Mouse (Mus musculus): ENCODE results near the gene Obp2a. TPM values are rescaled to one million over a fixed set of nuclear protein-coding genes. Genes with fewer than 3 reads are reported as not detected.
"Not testable (repeated sequence)": the region's sequence is repeated elsewhere in the genome, so short reads cannot be mapped to it uniquely, and the experiment has no call there.

Obp2a gene
- not detected for polyA plus RNA-seq (2017; shearing (Covaris generic))

DNA sequence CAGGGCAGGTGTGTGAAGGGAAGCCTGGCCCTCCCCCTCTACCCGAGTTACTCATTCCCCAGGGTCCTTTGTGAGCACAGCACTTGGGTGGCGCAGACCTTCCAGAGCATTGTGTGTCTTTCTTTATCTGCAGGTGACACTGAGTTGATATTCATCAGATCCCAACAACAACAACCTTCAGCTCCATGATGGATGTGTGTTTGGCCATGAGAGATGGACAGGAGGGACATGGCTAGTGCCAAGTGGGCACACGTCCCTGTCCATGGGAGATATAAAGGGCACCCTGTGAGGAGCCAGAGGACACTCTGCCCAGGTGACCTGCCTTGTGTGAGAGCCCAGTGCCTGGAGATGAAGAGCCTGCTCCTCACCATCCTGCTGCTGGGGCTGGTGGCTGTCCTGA is at the start of gene Obp2a:
Obp2a (plus strand) TSS at position 301 of the 400 bp plus-strand sequence.
- ATAC-seq: not testable (repeated sequence)

- ATAC-seq: no peak
Observed at GRCm38 (mm10) chr2:25652902-25653301, 46.9 kb upstream of the Obp2a start, which contains the start of gene Lcn8. Gene Lcn8, plus strand, starts transcription at chr2:25653120.

- ATAC-seq: no peak
Observed at GRCm38 (mm10) chr2:25654502-25654901, 45.3 kb upstream of the Obp2a start.

DNA sequence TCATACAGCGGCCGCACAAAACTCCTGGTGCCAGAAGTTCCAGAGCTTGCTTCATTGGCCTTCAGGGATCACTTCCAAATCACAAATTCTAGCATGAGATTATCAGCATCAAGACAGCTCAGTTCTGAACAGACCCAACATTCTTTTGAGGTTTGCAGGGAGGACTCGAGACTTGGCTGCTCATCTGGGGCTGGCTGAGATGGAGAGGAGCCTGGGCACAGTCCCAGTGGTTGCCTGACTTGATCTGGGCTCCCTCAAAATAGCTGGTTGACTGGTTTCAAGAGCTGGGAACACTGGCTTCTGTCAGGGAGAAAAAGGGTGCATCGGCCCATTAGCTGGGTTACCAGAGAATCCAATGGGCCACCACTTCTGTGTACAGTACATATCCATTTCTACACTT is 43.2 kb upstream of the Obp2a start:
- ATAC-seq: no peak

DNA sequence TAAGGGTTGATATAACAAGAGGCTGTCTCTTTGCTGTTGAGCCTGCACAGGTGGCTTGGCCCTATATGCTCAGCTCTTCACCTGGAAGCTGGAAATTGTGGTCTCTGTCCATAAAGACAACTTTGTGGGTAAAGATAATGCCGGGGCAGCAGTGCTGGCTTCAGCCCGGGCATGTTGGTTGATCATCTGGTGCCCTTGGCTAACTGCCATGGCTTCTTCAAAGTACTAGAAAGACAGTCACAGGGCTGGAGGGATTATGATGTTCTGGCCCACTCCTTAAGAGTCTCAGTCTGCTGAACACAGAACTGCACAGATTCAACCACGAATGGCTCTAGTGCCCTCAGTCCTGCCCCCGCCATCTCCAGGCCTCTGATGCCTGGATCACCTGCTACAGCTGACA is 42.6 kb upstream of the Obp2a start:
- no peak for ATAC-seq

DNA sequence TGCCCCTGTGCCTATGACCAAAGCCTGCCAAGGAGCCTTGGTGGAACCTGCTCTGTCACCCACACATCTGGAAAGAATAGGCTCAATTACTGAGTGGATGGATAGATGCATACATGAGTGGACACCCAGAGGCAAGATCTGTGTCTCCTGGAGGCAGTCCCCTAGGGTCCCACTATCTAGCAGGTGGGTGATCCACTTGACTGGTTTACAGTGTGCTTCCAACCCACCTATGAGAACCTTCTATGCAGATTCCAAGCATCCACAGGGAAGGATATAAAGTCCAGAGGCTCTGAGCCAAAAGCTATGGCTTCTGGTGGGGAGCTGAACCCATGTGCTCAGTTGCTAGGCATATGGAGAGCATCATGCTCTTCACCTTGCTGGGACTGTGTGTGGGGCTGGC is 42.2 kb upstream of the Obp2a start, which contains the start of gene Lcn5:
Lcn5 (plus strand) TSS at position 301 of the 400 bp plus-strand sequence.
- no peak for ATAC-seq

GRCm38 (mm10) chr2:25660279-25660678 is 39.6 kb upstream of the Obp2a start:
- no peak for ATAC-seq

GRCm38 (mm10) chr2:25661245-25661970 is 38.4 kb upstream of the Obp2a start:
- ATAC-seq: no peak

DNA sequence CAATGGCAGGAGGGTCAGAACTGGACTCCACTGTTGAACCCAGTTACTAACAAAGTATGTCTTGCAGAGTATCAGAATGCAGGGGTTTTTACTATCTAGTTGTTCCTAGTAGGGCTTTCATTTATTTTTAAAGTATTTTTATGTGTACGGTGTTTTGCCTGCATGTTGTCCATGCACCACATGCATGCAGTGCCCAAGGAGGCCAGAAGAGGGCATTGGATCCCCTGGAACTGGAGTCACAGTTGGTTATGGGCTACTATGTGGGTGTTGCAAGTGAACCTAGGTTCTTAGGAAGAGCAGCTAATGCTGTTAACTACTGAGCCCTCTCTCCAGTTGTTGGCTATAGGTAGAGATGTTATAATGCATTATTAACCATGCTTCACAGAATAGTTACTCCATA is 36.3 kb upstream of the Obp2a start:
- ATAC-seq: peak; percentile 60

- no peak for ATAC-seq
Observed at GRCm38 (mm10) chr2:25664125-25664524, 35.7 kb upstream of the Obp2a start.

DNA sequence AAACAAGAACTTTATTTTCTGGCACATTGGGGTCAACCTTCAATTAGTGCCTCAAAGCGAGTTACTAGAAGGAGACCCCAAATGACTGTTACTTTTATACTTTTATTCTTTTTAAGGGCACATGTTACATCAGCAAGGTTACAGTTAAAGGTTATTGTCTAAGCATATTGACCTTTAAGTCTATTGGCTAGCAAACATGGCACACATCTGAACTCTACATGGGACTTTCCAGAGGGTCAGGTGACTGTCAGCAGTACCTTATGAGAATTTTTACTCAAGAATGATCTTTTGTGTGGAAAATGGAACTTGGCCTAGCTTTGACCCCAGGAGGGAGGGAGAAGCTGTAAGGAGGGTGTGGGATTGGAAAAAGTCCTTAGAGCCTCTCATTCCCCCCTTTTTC is 33.3 kb upstream of the Obp2a start:
- ATAC-seq: peak; percentile 93

GRCm38 (mm10) chr2:25676486-25676885 is 23.4 kb upstream of the Obp2a start, which contains the start of gene Lcn6:
Gene Lcn6, plus strand, starts transcription at chr2:25676786.
- ATAC-seq: no peak

DNA sequence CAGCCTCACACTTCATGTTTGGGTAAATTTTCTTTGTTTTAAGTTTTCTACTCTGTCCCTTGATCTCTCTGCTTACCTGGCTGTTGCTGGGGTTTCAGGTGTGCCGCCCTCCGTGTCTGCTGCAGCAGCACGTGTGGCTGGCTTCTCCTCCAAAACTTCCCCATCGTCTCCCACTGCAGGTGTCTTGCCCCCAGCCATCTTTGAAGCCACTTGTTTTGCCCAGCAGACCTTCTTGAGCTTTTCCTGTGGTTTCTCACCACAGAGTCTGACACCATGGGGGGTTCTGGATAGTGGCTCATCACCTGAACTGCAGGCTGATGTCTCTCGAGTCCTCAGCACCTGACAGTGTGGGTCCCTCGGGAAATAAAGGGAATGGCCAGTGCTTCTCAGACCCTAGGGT is 20.3 kb upstream of the Obp2a start:
- ATAC-seq: no peak

DNA sequence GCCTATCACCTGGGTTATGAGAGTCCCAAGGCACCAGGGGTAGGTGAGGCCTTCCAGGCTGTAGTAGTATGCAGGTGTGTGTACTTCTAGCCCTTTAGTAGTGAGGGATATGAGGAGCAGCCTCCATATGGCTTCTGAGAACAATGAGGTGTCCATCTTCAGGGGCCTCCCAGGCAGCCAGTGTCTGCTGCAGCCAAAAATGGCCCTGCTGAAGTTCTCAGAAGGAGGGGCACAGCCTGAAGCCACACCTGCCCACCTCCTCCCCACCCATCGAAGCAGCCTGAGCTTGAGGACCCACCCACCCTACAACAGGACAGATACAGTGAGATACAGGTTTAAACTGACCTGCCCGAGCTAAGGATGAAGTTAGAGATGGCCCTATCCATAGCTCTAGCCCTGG is 17.4 kb upstream of the Obp2a start, which contains the start of gene Lcn10:
Lcn10 (plus strand) TSS at position 301 of the 400 bp plus-strand sequence.
- no peak for ATAC-seq

DNA sequence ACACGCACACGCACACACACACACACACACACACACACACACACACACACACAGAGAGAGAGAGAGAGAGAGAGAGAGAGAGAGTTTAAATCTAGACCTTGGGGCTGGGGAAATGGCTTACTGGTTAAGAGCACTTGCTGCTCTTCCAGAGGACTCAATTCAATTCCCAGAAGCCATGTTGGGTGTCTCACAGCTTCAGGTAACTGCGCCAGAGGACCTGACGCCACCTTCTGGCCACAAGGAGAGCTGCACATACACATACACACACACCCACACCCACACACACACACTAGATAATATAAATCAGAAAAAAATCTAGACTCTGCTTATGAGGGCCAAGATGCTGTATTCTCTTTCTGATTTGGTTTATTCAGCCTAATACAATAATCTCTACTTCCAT is 12.9 kb upstream of the Obp2a start:
- ATAC-seq: no peak

DNA sequence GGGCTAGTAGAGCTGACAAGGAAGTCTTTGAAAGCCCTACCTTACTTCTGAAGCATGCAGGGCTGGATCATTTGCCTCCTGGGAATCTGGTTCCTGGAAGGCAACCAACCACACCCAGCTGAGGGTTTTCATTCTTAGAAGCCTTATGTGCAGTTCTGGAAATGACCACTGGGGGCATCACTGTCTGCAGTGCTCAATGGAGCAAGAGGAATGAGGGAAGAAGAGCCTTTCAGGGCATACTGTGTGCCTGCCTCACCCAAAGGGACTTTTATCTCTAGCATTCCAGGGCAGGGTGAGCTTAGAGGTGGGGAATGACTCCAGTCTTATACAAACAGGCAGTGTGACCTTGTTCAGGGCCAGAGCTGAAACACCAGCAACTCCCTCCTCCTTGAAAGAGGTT is 5.2 kb upstream of the Obp2a start:
- peak; percentile 65 for ATAC-seq

GRCm38 (mm10) chr2:25696951-25697350 is 2.9 kb upstream of the Obp2a start:
- peak; percentile 29 for ATAC-seq

GRCm38 (mm10) chr2:25698696-25699095 is 1.1 kb upstream of the Obp2a start:
- ATAC-seq: no peak

DNA sequence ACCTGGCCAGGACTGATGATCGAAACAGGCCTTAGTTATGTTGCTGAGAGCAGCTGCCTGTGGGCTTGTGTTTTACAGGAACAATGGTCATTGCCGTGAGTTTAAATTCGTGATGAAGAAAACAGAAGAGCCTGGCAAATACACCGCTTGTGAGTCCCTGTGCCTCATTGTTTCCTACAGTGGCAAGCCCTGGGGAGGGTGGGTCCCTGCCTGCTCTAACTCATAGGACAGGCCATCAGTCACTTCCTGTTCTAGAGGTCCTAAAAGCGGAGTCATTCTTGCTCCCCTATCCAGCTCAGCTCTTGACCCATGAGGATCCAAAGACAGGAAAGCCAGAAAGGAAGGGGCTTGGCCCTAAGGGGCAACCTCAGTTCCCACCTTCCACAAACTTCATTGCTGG is 1.2 kb downstream of the Obp2a start:
- no peak for ATAC-seq

DNA sequence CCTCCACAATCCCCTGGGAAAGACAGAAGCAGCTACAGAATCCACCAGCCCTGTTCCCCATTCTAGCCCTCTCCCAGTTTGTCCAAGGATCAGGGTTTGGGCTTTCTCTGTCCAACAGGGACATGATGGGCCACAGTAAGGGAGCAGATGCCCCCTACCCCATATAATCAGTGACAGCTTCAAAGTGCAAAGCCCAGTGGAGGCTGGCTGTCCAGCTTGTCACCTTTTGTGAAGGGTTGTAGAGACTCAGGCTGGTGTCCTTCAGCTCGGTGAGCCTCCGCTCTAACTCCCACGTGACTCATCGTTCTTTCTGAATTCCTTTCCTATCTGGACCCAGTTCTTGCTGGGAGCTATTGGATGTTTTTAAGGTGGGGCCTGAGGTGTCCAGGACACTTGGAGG is 3.9 kb downstream of the Obp2a start:
- ATAC-seq: no peak

DNA sequence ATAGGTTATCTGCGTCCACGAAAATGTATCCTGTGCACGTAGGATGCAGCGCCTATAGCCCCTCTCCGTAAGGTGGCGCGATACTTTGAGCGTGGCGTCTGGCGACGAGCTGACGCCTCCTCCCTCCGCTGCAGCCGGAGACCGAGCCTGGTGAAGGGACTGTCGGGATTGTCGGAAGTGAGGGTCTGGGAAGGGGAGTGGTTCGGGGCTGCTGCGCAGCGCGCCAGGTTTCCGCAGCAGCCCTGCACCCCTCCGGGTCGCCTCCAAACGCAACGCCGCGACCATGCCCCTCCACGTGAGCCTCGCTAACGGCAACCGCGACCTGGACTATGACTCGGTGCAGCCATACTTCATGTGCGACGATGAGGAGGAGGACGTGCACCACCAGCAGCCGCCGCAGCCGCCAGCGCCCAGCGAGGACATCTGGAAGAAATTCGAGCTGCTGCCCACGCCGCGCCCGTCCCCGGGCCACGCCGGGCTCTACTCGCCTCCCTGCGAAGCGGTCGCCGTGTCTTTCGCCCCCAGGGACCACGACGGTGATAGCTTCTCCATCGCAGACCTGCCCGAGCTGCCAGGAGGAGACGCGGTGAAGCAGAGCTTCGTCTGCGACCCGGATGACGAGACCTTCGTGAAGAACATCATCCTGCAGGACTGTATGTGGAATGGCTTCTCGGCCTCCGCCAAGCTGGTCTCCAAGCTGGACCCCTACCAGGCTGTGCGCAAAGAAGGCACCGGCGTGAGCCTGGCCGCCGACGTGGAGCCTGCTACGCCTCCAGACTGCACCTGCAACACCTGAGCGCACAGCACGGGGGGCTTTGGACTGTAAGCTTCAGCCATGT is 7.0 kb downstream of the Obp2a start, which contains the start of gene Bmyc:
Bmyc (plus strand) TSS at position 97 of the 839 bp plus-strand sequence.
- peak; percentile 92 for ATAC-seq

GRCm38 (mm10) chr2:25708121-25708520 is 8.3 kb downstream of the Obp2a start:
- ATAC-seq: peak; percentile 19

GRCm38 (mm10) chr2:25709056-25709455 is 9.2 kb downstream of the Obp2a start:
- ATAC-seq: not testable (repeated sequence)
